Mouse (Mus musculus): Measurements from ENCODE around the gene Gm10959.

DNA sequence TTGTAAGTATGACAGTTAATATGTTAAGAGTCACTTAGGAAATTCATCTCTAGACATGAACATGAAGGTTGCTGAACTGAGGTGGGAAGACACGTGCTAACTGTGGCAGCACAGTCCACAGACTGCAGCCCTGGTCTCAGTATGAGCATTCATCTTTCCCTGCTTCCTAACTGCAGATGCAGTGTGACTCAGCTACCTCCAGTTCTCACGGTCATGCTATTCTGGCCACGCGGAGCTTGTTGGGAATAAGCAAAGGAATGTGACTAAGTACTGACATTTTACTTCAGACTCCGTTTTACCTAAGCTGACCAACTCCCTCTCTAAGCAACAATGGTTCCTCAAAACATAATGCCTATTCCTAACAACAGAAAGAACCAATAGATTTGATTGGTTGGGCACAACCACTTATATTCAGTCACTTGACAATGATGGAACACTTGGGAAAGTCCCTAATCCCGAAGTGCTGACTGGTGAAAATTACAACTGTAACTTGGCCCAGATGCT is 24.3 kb upstream of the Gm10959 start:
- no peak for TF ChIP-seq POLR2A (IDR thresholded peaks at IDR 0.05; ENCODE audit: control insufficient read depth, low read depth, low read length)
- no peak for TF ChIP-seq CTCF (IDR thresholded peaks at IDR 0.05; ENCODE audit: control insufficient read depth, insufficient read depth, insufficient replicate concordance, low read depth, low read length)
